Mouse (Mus musculus) T-helper 1 cell (primary cell): ENCODE results near the gene Hsd17b1.

Source experiments
- in situ Hi-C: fragments of 300-600 bp; cut with MboI, MseI; formaldehyde crosslinking; loops from one replicate; pipeline ENCODE4 v1.15.1; 2025; ENCODE audit warnings: high pct_unique_total_duplicates

Gene Hsd17b1

GRCm38 (mm10) chr11:101060126-101060525 lies 18.1 kb upstream of the Hsd17b1 start:
- in situ Hi-C loops, result no loop called here

DNA sequence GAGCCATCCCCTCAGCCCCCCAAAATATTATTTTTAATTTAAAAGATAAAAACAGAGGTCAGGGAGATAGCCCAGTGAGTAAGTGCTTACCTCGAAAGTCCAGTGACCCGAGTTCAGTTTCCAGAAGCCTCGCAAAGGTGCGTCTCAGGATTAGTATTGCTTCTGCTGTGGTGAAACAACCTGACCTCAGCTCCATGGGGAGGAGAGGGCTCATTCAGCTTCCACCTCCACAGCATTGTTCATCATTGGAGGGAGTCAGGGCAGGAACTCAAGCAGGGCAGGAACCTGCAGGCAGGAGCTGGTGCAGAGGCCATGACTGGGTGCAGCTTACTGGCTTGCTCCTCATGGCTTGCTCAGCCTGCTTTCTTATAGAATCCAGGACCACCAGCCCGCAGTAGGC lies 17.2 kb upstream of the Hsd17b1 start:
- in situ Hi-C loops, result no loop called here

DNA sequence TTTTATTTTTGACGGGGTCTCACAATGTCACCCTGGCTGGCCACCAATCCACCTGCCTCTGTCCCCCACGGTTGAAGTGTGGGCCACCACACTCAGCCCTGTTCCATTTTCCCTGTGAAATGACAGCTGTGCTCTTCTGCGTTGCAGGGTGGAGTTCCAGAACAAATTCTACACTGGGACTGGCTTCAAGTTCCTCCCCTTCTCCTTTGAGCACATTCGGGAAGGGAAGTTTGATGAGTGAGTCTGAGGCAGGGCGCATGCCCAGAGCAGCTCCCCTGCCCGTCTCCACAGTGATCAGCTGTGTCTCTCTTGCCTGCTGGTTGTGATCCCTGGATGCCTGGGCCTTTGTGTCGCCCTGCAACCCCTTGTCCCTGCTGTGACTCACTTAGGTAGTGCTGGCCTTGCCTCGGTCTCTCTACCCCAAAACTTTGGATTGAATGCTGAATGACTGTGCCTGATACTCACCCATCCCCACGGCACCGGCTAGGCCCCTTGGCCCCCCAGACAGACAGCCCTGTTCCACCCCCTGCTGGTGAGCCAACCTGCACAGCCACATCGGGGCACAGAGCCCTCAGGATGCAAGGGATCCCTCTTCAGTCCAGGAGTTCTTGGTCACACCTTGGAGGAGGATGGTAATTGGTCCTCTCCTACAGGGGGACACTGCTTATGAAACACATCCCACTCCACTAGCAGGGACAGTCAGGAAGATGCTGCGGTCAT lies 15.9 kb upstream of the Hsd17b1 start:
- in situ Hi-C loops, result no loop called here

- in situ Hi-C loops, result no loop called here
Observed at GRCm38 (mm10) chr11:101062971-101063675, 15.1 kb upstream of the Hsd17b1 start.

DNA sequence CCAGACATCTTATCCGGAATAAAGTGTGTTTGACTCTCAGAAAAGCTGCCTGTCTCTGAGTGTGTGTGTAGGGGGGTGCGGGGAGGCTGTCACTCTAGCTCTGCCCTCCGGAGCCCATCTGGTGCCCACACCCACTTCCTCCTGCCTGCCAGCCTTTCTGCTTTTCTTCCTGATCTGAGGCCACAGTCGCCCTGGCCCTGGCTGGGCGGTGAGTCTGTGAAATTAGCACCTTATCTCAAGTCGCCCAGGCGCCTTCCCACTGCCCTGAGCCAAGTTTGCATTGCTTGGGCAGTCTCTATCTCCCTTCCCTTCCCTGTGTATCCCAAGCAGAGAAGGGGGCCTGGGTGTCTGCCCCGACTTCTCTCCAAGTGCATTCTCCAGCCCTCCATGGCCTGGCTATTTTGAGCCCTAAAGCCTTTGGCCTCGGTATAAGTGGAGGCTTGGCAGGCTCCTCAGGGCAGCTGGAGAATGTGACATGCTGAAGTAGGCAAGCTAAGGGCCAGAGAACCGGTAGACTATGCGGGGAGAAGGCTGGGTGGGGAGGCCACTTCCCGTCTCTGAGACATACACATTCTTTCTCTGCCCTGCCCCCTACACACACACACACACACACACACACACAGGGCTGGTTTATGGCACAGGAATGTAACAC lies 14.4 kb upstream of the Hsd17b1 start:
- in situ Hi-C loops, result no loop called here

- in situ Hi-C loops, result no loop called here
Observed at GRCm38 (mm10) chr11:101064462-101064861, 13.7 kb upstream of the Hsd17b1 start.

DNA sequence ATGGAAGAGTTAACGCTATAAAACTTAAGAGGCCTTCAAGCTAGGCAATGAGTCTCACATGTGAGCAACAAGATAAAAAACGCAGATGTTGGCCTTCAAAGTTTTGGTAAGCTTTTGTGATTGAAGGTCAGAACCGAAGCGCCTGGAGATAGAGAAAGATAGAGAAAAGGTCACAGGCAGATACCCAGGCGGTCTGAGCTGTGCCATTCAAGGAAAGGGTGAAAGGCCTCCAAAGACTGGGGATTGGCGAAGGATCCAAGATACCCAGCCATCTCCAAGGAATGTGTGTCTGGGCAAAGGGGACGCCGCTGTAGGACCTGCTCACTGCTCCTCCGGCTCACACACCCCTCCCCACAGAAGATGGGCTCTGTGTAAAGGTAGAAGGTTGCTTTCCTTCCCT lies 13.2 kb upstream of the Hsd17b1 start:
- in situ Hi-C loops, result no loop called here

DNA sequence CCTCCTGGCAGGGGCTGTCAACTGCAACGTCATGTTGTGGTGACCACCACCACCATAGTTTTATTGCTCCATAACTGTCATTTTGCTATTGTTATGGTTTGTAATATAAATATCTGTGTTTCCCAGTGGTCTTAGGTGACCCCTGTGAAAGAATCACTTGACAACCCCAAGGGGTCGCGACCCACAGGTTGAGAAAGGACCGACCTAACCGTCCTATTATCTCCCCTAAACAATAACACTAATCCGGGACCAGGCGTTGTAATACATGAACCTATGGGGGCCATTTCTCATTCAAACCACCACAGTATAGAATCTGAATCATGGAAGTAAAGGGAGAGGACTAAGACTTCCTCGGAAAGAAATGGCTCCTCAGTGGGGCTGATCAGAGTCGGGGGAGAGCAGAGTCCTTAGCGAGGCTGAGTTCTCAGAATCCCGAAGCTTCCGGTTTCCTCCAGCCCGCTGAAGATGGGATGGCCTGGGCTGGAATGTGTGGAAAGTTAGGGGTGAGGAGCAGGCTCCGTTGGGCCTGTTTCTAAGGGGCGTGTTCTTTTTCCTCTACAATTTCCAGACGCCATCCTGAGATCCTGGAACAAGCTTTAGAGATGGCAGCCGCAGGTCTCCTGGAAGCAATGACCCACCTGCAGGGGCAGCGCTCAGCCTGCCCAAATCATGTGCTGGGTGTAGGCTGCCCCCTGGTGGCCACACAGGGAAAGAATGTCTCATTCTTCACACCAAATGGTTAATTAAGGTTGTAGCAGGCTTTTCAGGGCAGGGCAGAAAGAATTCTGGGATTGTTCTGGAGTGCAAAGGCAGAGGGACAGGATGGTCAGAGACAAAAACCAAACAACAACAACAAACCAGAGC lies 11.4 kb upstream of the Hsd17b1 start:
- in situ Hi-C loops, result no loop called here

DNA sequence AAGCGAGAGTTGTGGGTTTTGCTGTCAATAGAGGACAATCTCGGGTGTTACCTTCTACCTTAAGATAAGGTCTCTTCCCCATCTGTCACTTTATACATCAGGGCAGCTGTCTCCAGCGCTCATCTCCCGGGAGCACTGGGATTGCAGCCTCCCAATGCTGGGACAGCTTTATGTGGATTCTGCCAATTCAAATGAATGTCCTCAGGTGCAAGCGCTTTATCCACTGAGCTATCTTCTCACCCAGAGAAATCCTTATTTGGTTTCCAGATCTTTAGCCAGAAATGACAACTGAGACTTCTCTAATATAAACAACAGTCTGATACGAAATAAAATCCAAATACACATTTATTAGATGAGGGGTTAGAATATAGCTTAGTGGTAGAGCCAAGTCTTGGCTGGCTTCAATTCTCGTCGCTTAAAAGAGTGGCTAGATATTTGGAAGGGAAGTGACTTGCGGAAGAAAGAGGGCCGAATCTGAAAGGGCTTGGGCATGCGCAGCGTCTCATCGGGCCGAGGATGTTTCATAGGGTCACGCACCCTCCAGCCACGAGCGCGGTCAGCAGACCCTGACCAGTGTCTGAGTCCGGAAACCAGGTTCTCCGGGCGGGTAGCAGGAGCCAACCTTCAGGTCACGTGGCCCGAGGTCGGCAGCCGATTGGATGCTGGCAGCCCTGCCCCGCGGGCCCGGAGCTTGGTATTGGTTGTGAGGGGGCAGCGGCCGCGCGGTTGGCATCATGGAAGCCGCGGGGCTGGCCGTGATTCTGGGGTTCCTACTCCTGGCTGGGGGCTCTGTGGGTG lies 8.6 kb upstream of the Hsd17b1 start, which contains the start of gene Naglu:
Gene Naglu, plus strand, starts transcription at position 622 of the 798 bp plus-strand sequence.
- in situ Hi-C loops, result no loop called here

DNA sequence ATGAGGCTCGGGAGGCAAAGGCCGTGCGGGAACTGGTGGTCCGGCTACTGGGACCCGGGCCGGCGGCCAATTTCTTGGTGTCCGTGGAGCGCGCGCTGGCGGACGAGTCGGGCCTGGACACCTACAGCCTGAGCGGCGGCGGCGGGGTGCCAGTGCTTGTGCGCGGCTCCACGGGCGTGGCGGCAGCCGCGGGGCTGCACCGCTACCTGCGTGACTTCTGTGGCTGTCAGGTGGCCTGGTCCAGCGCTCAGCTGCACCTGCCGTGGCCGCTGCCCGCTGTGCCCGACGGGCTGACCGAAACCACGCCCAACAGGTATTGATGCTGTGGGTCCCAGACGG lies 8.1 kb upstream of the Hsd17b1 start:
- in situ Hi-C loops, result no loop called here

GRCm38 (mm10) chr11:101070987-101071386 lies 7.2 kb upstream of the Hsd17b1 start:
- in situ Hi-C loops, result no loop called here

- in situ Hi-C loops, result no loop called here
Observed at GRCm38 (mm10) chr11:101071810-101072428, 6.3 kb upstream of the Hsd17b1 start.

DNA sequence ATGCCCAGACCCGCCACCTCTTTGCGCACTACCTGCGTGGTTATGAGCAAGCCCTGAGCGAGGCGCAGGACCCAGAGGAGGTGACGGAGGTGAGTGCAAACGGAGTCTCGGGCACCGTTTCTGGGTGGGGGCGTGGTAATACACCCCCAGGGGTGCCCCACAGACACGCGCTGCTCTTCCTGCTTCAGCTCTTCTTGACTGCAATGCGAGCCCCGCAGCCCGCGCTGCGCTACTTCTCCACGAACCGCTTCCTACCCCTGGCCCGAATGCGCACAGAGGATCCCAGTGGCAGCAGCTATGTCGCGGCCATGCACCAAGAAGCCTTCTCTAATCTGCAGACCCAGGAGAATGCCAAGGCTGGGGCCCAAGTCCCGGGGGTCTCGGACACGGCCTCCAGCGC lies 1.5 kb downstream of the Hsd17b1 start:
- in situ Hi-C loops, result loop anchor here (5.0 kb wide), 1 partner anchor 93 kb away; the partner anchor contains the start of genes Cntnap1 and Plekhh3

DNA sequence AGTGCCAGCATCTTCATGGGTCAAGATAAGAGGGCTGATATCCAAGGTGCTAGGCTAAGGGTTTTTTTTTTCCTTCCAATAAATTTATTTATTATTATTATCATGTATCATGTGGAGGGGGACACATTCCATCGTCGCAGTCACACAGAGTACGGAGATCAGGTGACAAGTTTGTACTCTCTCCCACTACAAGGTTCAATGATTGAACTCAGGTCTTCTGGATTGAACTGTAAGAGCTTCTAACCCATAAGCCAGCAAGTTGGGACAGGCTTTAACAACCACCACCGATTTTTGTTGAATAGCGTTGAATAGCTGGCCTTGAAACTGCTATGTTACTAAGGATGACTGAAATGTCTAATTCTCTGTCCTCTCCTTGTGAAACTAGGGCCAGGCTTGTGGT lies 2.2 kb downstream of the Hsd17b1 start:
- in situ Hi-C loops, result loop anchor here (5.0 kb wide), 1 partner anchor 92 kb away; the partner anchor contains the start of genes Cntnap1 and Plekhh3

GRCm38 (mm10) chr11:101081659-101082058 lies 3.4 kb downstream of the Hsd17b1 start:
- in situ Hi-C loops, result loop anchor here (5.0 kb wide), 1 partner anchor 91 kb away; the partner anchor contains the start of genes Cntnap1 and Plekhh3

- in situ Hi-C loops, result loop anchor here (5.0 kb wide), 1 partner anchor 90 kb away; the partner anchor contains the start of genes Cntnap1 and Plekhh3
Observed at GRCm38 (mm10) chr11:101082208-101083082, 4.2 kb downstream of the Hsd17b1 start, which contains the start of gene Coasy. Coasy (plus strand) TSS chr11:101082565.

GRCm38 (mm10) chr11:101083083-101083697 lies 5.0 kb downstream of the Hsd17b1 start:
- in situ Hi-C loops, result loop anchor here (5.0 kb wide), 1 partner anchor 89 kb away; the partner anchor contains the start of genes Cntnap1 and Plekhh3

DNA sequence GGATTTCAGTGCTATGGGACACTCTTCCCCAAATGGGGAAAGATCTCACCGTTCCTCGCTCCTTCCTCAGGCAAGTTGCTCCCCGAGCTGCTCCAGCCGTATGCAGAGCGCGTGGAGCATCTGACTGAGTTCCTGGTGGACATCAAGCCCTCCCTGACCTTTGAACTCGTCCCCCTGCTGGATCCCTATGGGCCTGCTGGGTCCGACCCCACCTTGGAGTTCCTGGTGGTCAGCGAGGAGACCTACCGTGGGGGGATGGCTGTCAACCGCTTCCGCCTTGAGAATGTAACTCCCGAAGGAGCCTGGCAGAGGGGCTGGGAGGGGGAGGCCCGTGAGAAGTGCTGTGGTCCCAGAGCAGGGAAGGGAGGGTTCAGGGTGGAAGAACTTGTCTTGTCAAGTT lies 6.0 kb downstream of the Hsd17b1 start:
- in situ Hi-C loops, result loop anchor here (5.0 kb wide), 1 partner anchor 88 kb away; the partner anchor contains the start of genes Cntnap1 and Plekhh3
